Mouse (Mus musculus) adrenal gland (tissue): ENCODE data around the gene Rpl6.

Experiments used
- intact Hi-C: fragments of 180-260 bp; cut with DNase I; formaldehyde crosslinking; loops from one replicate; pipeline ENCODE4 v1.15.1; 2025

Gene Rpl6

GRCm38 (mm10) chr5:121251813-121252212 is 47.5 kb downstream of the Rpl6 start:
- intact Hi-C loops: no loop called here

- intact Hi-C loops: no loop called here
Observed at GRCm38 (mm10) chr5:121253816-121254497, 49.7 kb downstream of the Rpl6 start.

DNA sequence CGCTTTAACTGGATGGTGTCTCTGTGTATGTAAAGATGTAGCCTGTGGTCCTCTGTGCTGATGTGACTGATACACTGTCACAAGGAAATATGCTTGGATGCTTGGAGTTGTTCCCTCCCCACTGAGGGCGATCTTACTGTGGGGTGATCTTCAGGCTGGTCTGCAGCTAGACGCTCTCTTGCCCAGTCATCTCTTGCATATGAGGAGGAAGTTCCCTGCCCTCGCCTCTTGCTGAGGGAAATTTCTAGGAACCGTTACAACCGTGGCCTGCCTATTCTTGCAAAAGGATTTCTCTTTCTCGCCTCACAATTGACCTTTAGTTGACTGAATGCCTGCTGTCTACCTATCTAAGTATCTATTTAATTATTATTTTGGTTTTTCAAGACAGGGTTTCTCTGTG is 50.7 kb downstream of the Rpl6 start:
- intact Hi-C loops: no loop called here
